Mouse (Mus musculus) natural killer cell, adult 2 months (primary cell): ENCODE results near the gene Cnn1.
"Not testable (repeated sequence)": the region's sequence is repeated elsewhere in the genome, so short reads cannot be mapped to it uniquely, and the experiment has no call there.

Experiments used
- DNase-seq, 2 experiments: peaks; one replicate each; pipeline ENCODE4 v3.0.0; 2022; ENCODE audit warnings: low spot score in 2 of 2

The Cnn1 gene

GRCm38 (mm10) chr9:22125246-22126027, 26.4 kb downstream of the Cnn1 start:
- DNase-seq: no peak

- peak in 1 of 2 experiments; percentile 32 for DNase-seq
These were observed 32.4 kb downstream of the Cnn1 start for GRCm38 (mm10) chr9:22131226-22131981.

GRCm38 (mm10) chr9:22132220-22132619, 33.2 kb downstream of the Cnn1 start:
- no peak for DNase-seq

GRCm38 (mm10) chr9:22134246-22134890, 35.4 kb downstream of the Cnn1 start:
- no peak for DNase-seq

- DNase-seq: no peak
These were observed 36.1 kb downstream of the Cnn1 start for GRCm38 (mm10) chr9:22134988-22135643.

- no peak for DNase-seq
These were observed 36.8 kb downstream of the Cnn1 start, which contains the start of gene Acp5 for GRCm38 (mm10) chr9:22135644-22136390. Gene Acp5 (minus strand): TSS chr9:22135711.

GRCm38 (mm10) chr9:22136765-22137547, 37.9 kb downstream of the Cnn1 start:
- DNase-seq: no peak

GRCm38 (mm10) chr9:22138480-22138879, 39.5 kb downstream of the Cnn1 start:
- DNase-seq: no peak

GRCm38 (mm10) chr9:22139746-22140145, 40.7 kb downstream of the Cnn1 start:
- DNase-seq: no peak

- DNase-seq: peak; percentile 81 to 88
These were observed 44.4 kb downstream of the Cnn1 start for GRCm38 (mm10) chr9:22143108-22144037.

GRCm38 (mm10) chr9:22144304-22144965, 45.4 kb downstream of the Cnn1 start:
- DNase-seq: no peak

- no peak for DNase-seq
These were observed 50.6 kb downstream of the Cnn1 start for GRCm38 (mm10) chr9:22149426-22150248.

- DNase-seq: not testable (repeated sequence)
These were observed 51.3 kb downstream of the Cnn1 start for GRCm38 (mm10) chr9:22150249-22150693.

GRCm38 (mm10) chr9:22150946-22151345, 51.9 kb downstream of the Cnn1 start:
- no peak for DNase-seq

GRCm38 (mm10) chr9:22153810-22154209, 54.8 kb downstream of the Cnn1 start:
- no peak for DNase-seq

- peak; percentile 61 to 76 for DNase-seq
These were observed 56.6 kb downstream of the Cnn1 start for GRCm38 (mm10) chr9:22155614-22156013.

- DNase-seq: peak; percentile 97
These were observed 57.7 kb downstream of the Cnn1 start, which contains the start of gene Pigyl for GRCm38 (mm10) chr9:22156497-22157245. Gene Pigyl (plus strand): TSS chr9:22156846.
